Mouse (Mus musculus) intestine, postnatal 0 days (tissue): ENCODE data around the gene Mpc2. TPM values are rescaled to one million over a fixed set of nuclear protein-coding genes. Genes with fewer than 3 reads are reported as not detected.

ENCODE experiments used
- ATAC-seq: fragments of 200-750 bp; cut with Nextera tagmentation; 2 replicates; pipeline ENCODE4 v1.8.0; 2017; ENCODE audit warnings: mild to moderate bottlenecking, moderate TSS enrichment, moderate library complexity
- H3K27ac ChIP-seq: fragments of 300-500 bp; sonication (generic); 2 replicates; pipeline ENCODE4 v1.5.1; 2014; ENCODE audit warnings: mild to moderate bottlenecking, low read depth, low read length, moderate library complexity
- H3K27me3 ChIP-seq: fragments of 300-500 bp; sonication (generic); replicated peaks from 2 replicates; pipeline ENCODE4 v1.6.1; 2014; ENCODE audit warnings: low read length, mixed read lengths; ENCODE audit not compliant: control insufficient read depth, insufficient read depth
- H3K36me3 ChIP-seq: fragments of 300-500 bp; sonication (generic); 2 replicates; pipeline ENCODE4 v1.6.1; 2014; ENCODE audit warnings: mild to moderate bottlenecking, moderate library complexity; ENCODE audit not compliant: control insufficient read depth, insufficient read depth
- H3K4me1 ChIP-seq: fragments of 300-500 bp; sonication (generic); replicated peaks from 2 replicates; pipeline ENCODE4 v1.6.1; 2014; ENCODE audit warnings: antibody characterized with exemption, low read length, mixed read lengths; ENCODE audit not compliant: control insufficient read depth, insufficient read depth
- H3K4me2 ChIP-seq: fragments of 300-500 bp; sonication (generic); replicated peaks from 2 replicates; pipeline ENCODE4 v1.6.1; 2014; ENCODE audit warnings: low read depth, mild to moderate bottlenecking, moderate library complexity
- H3K4me3 ChIP-seq: fragments of 300-500 bp; sonication (generic); 2 replicates; pipeline ENCODE4 v1.5.1; 2014; ENCODE audit warnings: low read depth, low read length
- H3K9ac ChIP-seq: fragments of 300-500 bp; sonication (generic); 2 replicates; pipeline ENCODE4 v1.6.1; 2014; ENCODE audit warnings: mild to moderate bottlenecking, low read depth, low read length
- H3K9me3 ChIP-seq: fragments of 300-500 bp; sonication (generic); 2 replicates; pipeline ENCODE4 v1.6.1; 2016; ENCODE audit warnings: mixed run types; ENCODE audit not compliant: control insufficient read depth
- CTCF ChIP-seq: sonication (generic); IDR thresholded peaks from 2 replicates; pipeline ENCODE4 v1.5.1; 2016; ENCODE audit warnings: low read depth, mild to moderate bottlenecking, control low read depth, antibody characterized with exemption, moderate library complexity
- WGBS: fragments of 180-500 bp; shearing (Covaris S2); extraction: QIAGEN DNeasy Blood & Tissue Kit; methylation state at CpG from one replicate; pipeline ENCODE4 v1.1.7; 2014; 5-methylcytosine and 5-hydroxymethylcytosine counted together
- polyA plus RNA-seq: library from polyadenylated mRNA; unstranded; fragments of >200 nt; fragmentation: Nextera tagmentation; extraction: Ambion mirVana; gene quantifications from 2 replicates; pipeline ENCODE4 v1.2.1, GENCODE M21; 2015

The Mpc2 gene
- polyA plus RNA-seq, 1 experiment from 2014 or later, result 203 TPM

DNA sequence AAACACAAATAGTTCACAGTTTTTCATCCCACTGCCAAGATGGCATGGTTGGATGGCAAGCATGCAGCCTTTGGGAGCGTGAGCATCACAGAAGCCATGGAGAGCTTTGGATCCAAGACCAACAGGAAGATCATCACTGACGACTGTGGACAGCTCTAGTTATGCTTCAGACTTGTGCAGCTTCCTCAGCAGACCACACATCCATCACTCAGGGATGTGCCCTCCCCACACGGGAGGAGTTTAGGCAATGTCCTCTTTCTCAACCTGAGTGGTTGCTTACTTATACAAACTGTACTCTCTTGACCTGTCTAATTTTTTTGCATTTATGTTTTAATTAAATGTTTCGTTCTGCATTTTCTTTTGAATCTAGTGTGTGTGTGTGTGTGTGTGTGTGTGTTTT lies 28.8 kb downstream of the Mpc2 start:
- no peak for TF ChIP-seq CTCF
- no peak overlapping the region for H3K4me2 ChIP-seq
- no peak overlapping the region for H3K4me3 ChIP-seq
- no peak for ATAC-seq
- H3K9ac ChIP-seq, result no peak overlapping the region
- no peaks in the 10 kb centered on the region for H3K36me3 ChIP-seq
- H3K27ac ChIP-seq, result no peak overlapping the region
- no peaks in the 10 kb centered on the region for H3K4me1 ChIP-seq
- no peaks in the 10 kb centered on the region for H3K9me3 ChIP-seq
- 80% methylated on average over 4 of the region's 4 CpGs for WGBS
- no peaks in the 10 kb centered on the region for H3K27me3 ChIP-seq

- no peak overlapping the region for H3K27ac ChIP-seq
- WGBS, result 70% methylated on average over 3 of the region's 3 CpGs
- no peak for TF ChIP-seq CTCF
- H3K36me3 ChIP-seq, result no peaks in the 10 kb centered on the region
- H3K4me1 ChIP-seq, result no peaks in the 10 kb centered on the region; the same call in 1 of the 2 replicates
- no peaks in the 10 kb centered on the region for H3K27me3 ChIP-seq
- no peak overlapping the region for H3K4me2 ChIP-seq
- H3K9ac ChIP-seq, result no peak overlapping the region
- no peak overlapping the region for H3K4me3 ChIP-seq
- ATAC-seq, result no peak
- no peaks in the 10 kb centered on the region for H3K9me3 ChIP-seq
Observed at GRCm38 (mm10) chr1:165498856-165499255, 38.4 kb downstream of the Mpc2 start.

DNA sequence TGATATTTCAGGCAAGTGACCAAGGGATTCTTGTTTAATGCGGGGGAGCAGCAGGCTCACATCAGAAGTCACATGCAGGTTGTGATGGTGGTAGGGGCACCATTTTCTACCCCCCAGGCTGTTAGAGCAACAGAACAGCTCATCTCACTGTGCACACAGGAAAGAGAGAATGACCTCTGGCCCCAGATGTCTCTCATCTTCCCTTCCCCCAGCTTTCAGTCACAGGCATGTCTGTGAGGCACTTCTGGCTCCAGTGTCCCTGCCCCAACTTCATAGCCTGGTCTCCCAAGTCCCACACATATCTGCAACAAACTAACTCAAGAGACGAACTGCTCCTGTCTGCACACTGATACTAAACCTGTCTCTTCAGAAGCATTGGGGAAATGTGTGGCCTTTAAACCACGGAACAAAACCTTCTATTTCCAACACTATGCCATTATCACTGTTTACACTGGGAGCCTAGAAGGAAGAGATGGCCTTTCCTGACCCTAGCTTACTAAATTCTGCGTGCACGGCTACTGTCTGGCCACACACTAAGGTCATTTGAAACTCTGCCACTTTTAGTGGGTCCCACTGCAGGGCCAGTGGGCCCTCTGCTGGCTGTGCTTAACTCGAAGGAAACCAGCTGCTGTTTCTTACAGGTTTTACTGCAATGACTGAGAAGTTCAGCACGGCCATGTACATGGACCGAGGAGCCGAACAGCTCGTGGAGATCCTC lies 43.0 kb downstream of the Mpc2 start:
- H3K4me2 ChIP-seq, result no peak overlapping the region
- H3K4me3 ChIP-seq, result no peak overlapping the region
- peak; percentile 70 for TF ChIP-seq CTCF
- no peaks in the 10 kb centered on the region for H3K9me3 ChIP-seq
- ATAC-seq, result no peak
- H3K27me3 ChIP-seq, result no peaks in the 10 kb centered on the region
- no peak overlapping the region for H3K9ac ChIP-seq
- WGBS, result 29% methylated on average over 10 of the region's 10 CpGs
- no peaks in the 10 kb centered on the region for H3K36me3 ChIP-seq
- H3K27ac ChIP-seq, result no peak overlapping the region
- no peaks in the 10 kb centered on the region; the same call in 1 of the 2 replicates for H3K4me1 ChIP-seq

GRCm38 (mm10) chr1:165506303-165506702 lies 45.9 kb downstream of the Mpc2 start:
- Histone ChIP-seq H3K9me3 (no peaks in the 10 kb centered on the region), H3K9ac (no peak overlapping the region), H3K4me1 (no peaks in the 10 kb centered on the region; the same call in 1 of the 2 replicates), H3K27ac (no peak overlapping the region), H3K4me2 (no peak overlapping the region), H3K27me3 (no peaks in the 10 kb centered on the region), H3K4me3 (no peak overlapping the region), H3K36me3 (no peaks in the 10 kb centered on the region)
- no peak for TF ChIP-seq CTCF
- 88% methylated on average over 6 of the region's 6 CpGs for WGBS
- ATAC-seq, result no peak

DNA sequence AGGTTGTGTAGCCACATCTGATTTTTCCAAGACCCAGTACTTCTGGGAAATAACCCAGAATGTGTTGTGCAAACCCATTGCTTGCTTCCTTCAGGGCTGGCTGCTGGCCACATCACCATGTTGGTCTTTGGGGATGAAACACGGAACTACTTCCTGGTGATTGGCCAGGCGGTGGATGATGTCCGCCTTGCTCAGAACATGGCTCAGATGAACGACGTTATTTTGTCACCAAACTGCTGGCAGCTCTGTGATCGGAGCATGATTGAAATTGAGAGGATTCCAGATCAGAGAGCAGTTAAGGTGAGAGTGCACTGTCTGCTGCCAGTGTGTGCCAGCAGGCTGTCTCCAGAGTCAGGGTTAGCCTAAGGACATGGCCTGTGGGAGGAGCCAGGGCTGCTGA lies 49.7 kb downstream of the Mpc2 start:
- no peak for ATAC-seq
- Histone ChIP-seq H3K9ac (no peak overlapping the region), H3K27me3 (no peaks in the 10 kb centered on the region), H3K4me1 (no peaks in the 10 kb centered on the region), H3K4me3 (no peak overlapping the region), H3K36me3 (no peaks in the 10 kb centered on the region), H3K4me2 (no peak overlapping the region), H3K27ac (no peak overlapping the region), H3K9me3 (no peaks in the 10 kb centered on the region)
- TF ChIP-seq CTCF, result no peak
- WGBS, result 88% methylated on average over 6 of the region's 6 CpGs

DNA sequence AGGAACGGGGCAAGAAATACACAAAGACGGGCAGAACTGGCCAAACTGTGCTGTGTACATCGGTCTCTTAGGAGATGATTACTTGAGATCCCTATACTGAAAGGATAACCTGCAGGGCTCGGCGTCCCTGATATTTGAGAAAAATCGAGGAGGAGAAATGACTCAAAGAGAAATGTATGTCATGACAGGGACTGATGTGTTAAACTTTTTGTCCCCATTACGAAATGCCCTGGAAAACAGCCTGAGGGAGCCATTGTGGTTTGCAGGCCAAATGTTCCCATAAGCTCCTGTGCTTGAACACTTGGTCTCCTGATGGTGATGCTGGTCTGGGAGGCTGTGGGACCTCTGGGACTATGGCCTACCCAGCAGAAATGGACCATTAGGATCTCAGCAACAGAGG lies 60.3 kb downstream of the Mpc2 start:
- Histone ChIP-seq H3K4me2 (no peak overlapping the region), H3K27me3 (no peaks in the 10 kb centered on the region), H3K27ac (no peak overlapping the region), H3K4me1 (no peaks in the 10 kb centered on the region), H3K4me3 (no peak overlapping the region), H3K9me3 (no peaks in the 10 kb centered on the region), H3K9ac (no peak overlapping the region), H3K36me3 (no peaks in the 10 kb centered on the region)
- WGBS, result 90% methylated on average over 7 of the region's 7 CpGs
- ATAC-seq, result no peak
- no peak for TF ChIP-seq CTCF

Other genes with a start within 250 kb of the Mpc2 start
- gene Tiprl, start 223.6 kb upstream of the Mpc2 start, polyA plus RNA-seq, result 59.7 and 61.9 TPM in 2 replicates
- gene Gpr161, start 164.8 kb upstream of the Mpc2 start, polyA plus RNA-seq, result 0.35 and 0.63 TPM in 2 replicates
- gene Dcaf6, start 162 bp upstream of the Mpc2 start, polyA plus RNA-seq, result 8.2 and 9.8 TPM in 2 replicates
- not detected in 2 replicates for gene Adcy10, start 24.5 kb downstream of the Mpc2 start, polyA plus RNA-seq
- 53.3 and 56.3 TPM in 2 replicates for gene Mpzl1, start 173.9 kb downstream of the Mpc2 start, polyA plus RNA-seq
- 11.7 and 14.2 TPM in 2 replicates for gene Rcsd1, start 249.1 kb downstream of the Mpc2 start, polyA plus RNA-seq